Mouse (Mus musculus) hindbrain, embryonic 16.5 days (tissue): ENCODE data around the gene Tns3. TPM values are rescaled to one million over a fixed set of nuclear protein-coding genes. Genes with fewer than 3 reads are reported as not detected.

Source experiments
- ATAC-seq: fragments of 200-750 bp; cut with Nextera tagmentation; 2 replicates; pipeline ENCODE4 v1.8.0; 2017; ENCODE audit warnings: moderate TSS enrichment, moderate library complexity
- H3K27ac ChIP-seq: fragments of 300-500 bp; sonication (generic); 2 replicates; pipeline ENCODE4 v1.5.1; 2014; ENCODE audit warnings: low read depth, mild to moderate bottlenecking, control low read depth, low read length, moderate library complexity
- H3K27me3 ChIP-seq: fragments of 300-500 bp; sonication (generic); replicated peaks from 2 replicates; pipeline ENCODE4 v1.6.1; 2014; ENCODE audit warnings: low read length; ENCODE audit not compliant: control insufficient read depth, insufficient read depth
- H3K36me3 ChIP-seq: fragments of 300-500 bp; sonication (generic); 2 replicates; pipeline ENCODE4 v1.6.1; 2014; ENCODE audit warnings: mild to moderate bottlenecking, low read length, moderate library complexity, mixed read lengths; ENCODE audit not compliant: control insufficient read depth, insufficient read depth
- H3K4me1 ChIP-seq: fragments of 300-500 bp; sonication (generic); 2 replicates; pipeline ENCODE4 v1.6.1; 2014; ENCODE audit warnings: low read depth, low read length; ENCODE audit not compliant: control insufficient read depth, insufficient read depth
- H3K4me2 ChIP-seq: fragments of 300-500 bp; sonication (generic); 2 replicates; pipeline ENCODE4 v1.6.1; 2014; ENCODE audit warnings: mild to moderate bottlenecking, low read length, control low read depth, moderate library complexity
- H3K4me3 ChIP-seq: fragments of 300-500 bp; sonication (generic); 2 replicates; pipeline ENCODE4 v1.5.1; 2014; ENCODE audit warnings: mild to moderate bottlenecking, low read length, control low read depth, moderate library complexity
- H3K9ac ChIP-seq: fragments of 300-500 bp; sonication (generic); 2 replicates; pipeline ENCODE4 v1.6.1; 2014; ENCODE audit warnings: low read depth, mild to moderate bottlenecking, control low read depth, low read length, moderate library complexity
- H3K9me3 ChIP-seq: fragments of 300-500 bp; sonication (generic); 2 replicates; pipeline ENCODE4 v1.6.1; 2014; ENCODE audit warnings: mild to moderate bottlenecking, low read length, moderate library complexity; ENCODE audit not compliant: control insufficient read depth
- WGBS: fragments of 180-500 bp; shearing (Covaris S2); extraction: QIAGEN DNeasy Blood & Tissue Kit; methylation state at CpG from one replicate; pipeline ENCODE4 v1.1.7; 2014; 5-methylcytosine and 5-hydroxymethylcytosine counted together
- polyA plus RNA-seq: library from polyadenylated mRNA; unstranded; fragments of >200 nt; fragmentation: Nextera tagmentation; extraction: Ambion mirVana; gene quantifications from 2 replicates; pipeline ENCODE4 v1.2.1, GENCODE M21; 2015

Gene Tns3
- polyA plus RNA-seq, 1 experiment from 2014 or later, result 7.5 TPM

DNA sequence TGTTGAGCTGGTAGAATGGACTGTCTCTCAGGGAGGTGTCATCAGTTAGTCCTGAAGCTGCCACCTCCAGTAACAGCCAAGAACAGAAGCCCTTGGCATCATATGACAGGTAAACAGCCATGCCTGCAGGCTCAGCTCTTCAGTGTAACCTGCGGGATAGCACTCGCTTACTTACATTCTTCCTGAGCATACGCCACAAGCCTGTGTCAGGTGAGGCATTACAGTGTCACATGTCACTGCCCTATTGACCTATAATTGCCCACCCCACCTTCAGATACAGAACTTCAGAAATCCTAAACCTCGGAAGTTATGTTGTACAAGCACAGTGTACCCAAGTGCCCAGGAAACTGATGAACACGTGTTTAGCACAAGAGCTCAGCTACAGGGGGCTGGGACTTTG is 68.7 kb downstream of the Tns3 start:
- H3K27me3 ChIP-seq, result no peaks in the 10 kb centered on the region
- H3K27ac ChIP-seq, result no peak overlapping the region
- no peak for ATAC-seq
- WGBS, result 94% methylated on average over 5 of the region's 5 CpGs
- no peaks in the 10 kb centered on the region for H3K9me3 ChIP-seq
- H3K4me3 ChIP-seq, result no peak overlapping the region
- H3K9ac ChIP-seq, result no peak overlapping the region
- no peak overlapping the region for H3K4me2 ChIP-seq
- H3K36me3 ChIP-seq, result no peaks in the 10 kb centered on the region
- no peaks in the 10 kb centered on the region for H3K4me1 ChIP-seq

DNA sequence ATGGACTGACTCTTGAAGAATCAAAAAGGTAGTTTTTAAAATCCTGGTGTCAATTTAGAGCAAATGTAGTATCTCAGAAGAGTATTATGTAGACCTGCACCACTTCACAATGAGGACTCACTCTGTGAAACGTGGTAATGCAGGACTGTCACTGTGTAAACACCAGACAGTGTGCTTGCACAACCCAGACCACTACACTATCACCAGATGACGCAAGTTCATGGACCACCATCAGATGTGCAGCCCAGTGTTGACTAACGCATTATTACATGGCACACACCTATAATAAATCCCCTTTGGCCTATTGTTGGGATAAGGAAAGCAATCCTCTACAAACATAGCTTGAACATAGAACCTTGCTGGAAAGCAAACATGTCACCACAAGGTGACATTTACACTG is 71.2 kb downstream of the Tns3 start:
- no peak overlapping the region for H3K4me2 ChIP-seq
- ATAC-seq, result no peak
- no peak overlapping the region for H3K9ac ChIP-seq
- WGBS, result 91% methylated on average over 3 of the region's 3 CpGs
- no peak overlapping the region for H3K27ac ChIP-seq
- H3K4me3 ChIP-seq, result no peak overlapping the region
- H3K9me3 ChIP-seq, result no peaks in the 10 kb centered on the region
- no peaks in the 10 kb centered on the region for H3K27me3 ChIP-seq
- no peaks in the 10 kb centered on the region for H3K4me1 ChIP-seq
- no peaks in the 10 kb centered on the region for H3K36me3 ChIP-seq

DNA sequence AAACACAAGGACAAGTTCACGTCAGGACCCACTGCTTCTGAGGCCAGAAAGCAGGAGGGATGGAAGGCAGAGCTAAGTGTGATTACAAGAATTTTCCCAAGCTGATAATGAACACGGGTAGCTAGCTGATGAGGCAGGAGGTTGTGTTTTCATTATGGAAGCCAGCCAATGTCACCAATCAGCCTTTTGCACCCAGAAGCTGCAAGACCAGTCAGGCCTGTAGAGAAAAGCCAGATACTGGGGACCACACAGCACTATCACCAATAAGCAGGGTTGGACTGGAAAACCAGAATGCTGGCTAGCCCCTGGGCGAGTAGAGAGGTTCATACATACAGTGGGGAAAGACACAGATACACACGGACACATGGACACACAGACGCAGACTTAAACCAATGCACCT is 73.1 kb downstream of the Tns3 start:
- H3K9me3 ChIP-seq, result no peaks in the 10 kb centered on the region
- no peak overlapping the region for H3K4me2 ChIP-seq
- 86% methylated on average over 5 of the region's 5 CpGs for WGBS
- H3K27me3 ChIP-seq, result no peaks in the 10 kb centered on the region
- H3K4me1 ChIP-seq, result no peaks in the 10 kb centered on the region
- no peaks in the 10 kb centered on the region for H3K36me3 ChIP-seq
- H3K9ac ChIP-seq, result no peak overlapping the region
- H3K27ac ChIP-seq, result no peak overlapping the region
- ATAC-seq, result no peak
- H3K4me3 ChIP-seq, result no peak overlapping the region

DNA sequence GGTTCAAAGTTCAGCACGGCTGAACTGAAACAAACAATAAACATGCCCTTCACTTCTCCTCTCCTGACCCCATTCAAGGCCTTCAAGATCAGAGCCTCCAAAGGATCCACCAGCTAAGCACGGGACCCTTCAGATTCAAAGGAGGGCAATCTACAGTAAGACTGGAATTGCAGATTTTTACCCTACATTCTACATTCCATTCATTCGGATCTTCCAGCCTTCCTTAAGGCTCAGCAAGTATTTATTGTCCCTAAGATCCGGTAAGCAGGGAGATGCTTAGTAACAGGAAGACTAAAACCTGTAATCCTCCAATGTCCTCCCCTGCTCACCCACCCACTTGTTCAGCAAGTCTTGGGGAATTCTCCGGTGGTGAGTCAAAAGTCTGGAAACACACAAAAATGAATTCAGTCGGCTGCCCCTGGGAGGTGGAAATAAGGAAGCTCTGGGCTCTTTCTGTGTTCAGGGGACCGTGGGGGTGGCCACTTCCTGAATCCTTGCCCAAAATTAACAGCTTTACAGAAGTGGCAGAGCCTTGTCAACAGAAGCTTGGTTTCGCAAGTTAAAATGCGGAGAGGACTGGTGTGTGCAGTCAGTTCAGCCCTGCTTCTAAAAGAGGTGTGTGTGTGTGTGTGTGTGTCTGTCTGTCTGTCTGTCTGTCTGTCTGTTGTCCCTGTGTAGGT is 75.0 kb downstream of the Tns3 start:
- Histone ChIP-seq H3K4me3 (no peak overlapping the region), H3K36me3 (no peaks in the 10 kb centered on the region), H3K4me1 (no peaks in the 10 kb centered on the region), H3K9ac (no peak overlapping the region), H3K4me2 (no peak overlapping the region), H3K9me3 (no peaks in the 10 kb centered on the region), H3K27ac (no peak overlapping the region), H3K27me3 (no peaks in the 10 kb centered on the region)
- WGBS, result 65% methylated on average over 9 of the region's 9 CpGs
- no peak for ATAC-seq

DNA sequence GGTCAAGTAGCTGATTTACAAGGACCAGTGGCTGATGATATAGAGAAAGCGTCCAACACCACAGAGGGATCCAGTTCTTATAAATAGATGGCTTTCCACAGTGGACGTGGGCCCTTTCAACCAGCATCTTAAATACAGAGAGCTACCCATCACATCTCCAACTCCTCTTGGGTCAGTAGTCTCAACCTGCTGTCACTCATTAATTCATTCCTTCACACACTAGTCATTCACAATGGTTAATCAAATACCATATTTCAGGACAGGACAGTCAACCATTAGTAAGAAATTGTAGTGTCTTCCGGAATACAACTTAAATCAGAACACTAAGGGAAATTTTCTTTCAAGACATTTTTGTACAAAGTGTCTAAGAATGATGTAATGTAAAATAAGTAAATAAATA is 76.4 kb downstream of the Tns3 start:
- no peak overlapping the region for H3K4me3 ChIP-seq
- H3K4me2 ChIP-seq, result no peak overlapping the region
- no peak overlapping the region for H3K27ac ChIP-seq
- H3K4me1 ChIP-seq, result no peaks in the 10 kb centered on the region
- no peak for ATAC-seq
- H3K9me3 ChIP-seq, result no peaks in the 10 kb centered on the region
- 90% methylated on average over 3 of the region's 3 CpGs for WGBS
- no peaks in the 10 kb centered on the region for H3K27me3 ChIP-seq
- no peaks in the 10 kb centered on the region for H3K36me3 ChIP-seq
- H3K9ac ChIP-seq, result no peak overlapping the region

DNA sequence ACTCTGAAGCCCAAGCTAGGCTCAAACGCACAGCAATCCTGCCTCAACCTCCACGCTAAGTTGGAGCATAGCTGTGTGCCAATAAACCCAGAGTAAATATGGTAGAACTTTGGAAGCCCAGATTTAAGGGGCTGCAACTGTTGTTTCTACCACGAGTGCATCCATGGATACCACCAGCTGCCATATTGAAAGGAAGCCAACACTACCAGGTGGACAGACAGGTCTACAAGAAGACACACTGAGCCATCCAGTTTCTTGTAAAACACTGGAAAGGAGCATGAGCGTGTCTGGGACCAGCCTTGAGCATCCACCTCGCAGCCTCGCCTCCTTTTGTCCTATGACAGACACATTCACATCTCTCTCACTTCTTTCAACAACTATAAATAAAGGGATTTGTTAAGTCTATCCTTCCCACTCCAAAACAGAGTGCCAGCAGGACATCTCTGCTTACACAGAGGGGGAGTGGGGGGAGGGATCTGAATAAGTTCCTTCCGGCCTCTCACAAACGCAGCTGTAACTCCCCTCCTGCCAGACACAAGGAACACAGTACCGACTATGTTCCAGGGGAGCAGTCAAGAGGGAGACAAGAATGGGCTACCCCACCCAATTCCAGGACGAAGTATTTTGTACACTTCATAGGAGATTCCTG is 77.2 kb downstream of the Tns3 start:
- peak; percentile 26; the same call in 1 of the 2 replicates for ATAC-seq
- Histone ChIP-seq H3K9ac (no peak overlapping the region), H3K4me3 (no peak overlapping the region), H3K4me1 (no peaks in the 10 kb centered on the region), H3K4me2 (no peak overlapping the region), H3K9me3 (no peaks in the 10 kb centered on the region), H3K36me3 (no peaks in the 10 kb centered on the region), H3K27me3 (no peaks in the 10 kb centered on the region), H3K27ac (no peak overlapping the region)
- 44% methylated on average over 10 of the region's 10 CpGs for WGBS

DNA sequence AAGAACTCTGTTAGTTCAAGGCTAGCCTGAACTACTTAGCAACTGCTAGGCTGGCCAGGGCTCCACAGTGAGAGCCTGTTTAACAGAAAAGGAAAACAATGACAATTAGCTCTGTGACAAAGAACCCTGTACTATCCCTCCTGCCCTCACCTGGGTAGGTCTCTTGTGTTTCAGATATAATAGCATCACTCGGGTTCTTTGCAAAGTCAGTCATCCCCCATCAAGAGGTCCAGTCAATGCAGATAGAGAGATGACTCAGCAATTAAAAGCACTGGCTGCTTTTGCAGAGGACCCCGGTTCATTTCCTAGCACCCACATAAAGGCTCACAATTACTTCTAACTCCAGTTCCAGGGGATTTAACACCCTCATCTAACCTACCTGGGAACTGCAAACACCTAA is 78.0 kb downstream of the Tns3 start:
- no peaks in the 10 kb centered on the region for H3K27me3 ChIP-seq
- H3K9ac ChIP-seq, result no peak overlapping the region
- no peaks in the 10 kb centered on the region for H3K36me3 ChIP-seq
- H3K4me3 ChIP-seq, result no peak overlapping the region
- 80% methylated on average over 2 of the region's 2 CpGs for WGBS
- no peaks in the 10 kb centered on the region for H3K4me1 ChIP-seq
- no peaks in the 10 kb centered on the region for H3K9me3 ChIP-seq
- no peak overlapping the region for H3K4me2 ChIP-seq
- no peak for ATAC-seq
- no peak overlapping the region for H3K27ac ChIP-seq

DNA sequence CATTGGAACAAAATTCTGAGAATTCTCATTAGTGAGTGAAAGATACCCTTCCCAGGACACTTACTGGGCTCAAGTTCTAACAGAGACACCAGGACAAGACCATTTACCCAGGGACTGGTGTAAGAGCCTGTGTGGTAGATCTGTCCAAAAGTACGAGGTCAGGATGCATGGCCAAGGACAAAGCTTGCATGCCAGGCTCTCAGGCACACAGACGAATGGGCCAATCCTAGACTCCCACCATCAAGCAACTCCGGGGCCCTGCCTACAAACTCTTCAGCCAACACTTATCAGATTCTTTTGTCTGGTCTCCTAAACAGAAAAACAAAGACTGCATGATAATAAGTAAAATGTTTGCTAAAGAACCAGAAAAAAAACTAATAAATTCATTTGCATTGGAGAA is 78.6 kb downstream of the Tns3 start:
- ATAC-seq, result no peak
- 77% methylated on average over 3 of the region's 3 CpGs for WGBS
- no peaks in the 10 kb centered on the region for H3K9me3 ChIP-seq

DNA sequence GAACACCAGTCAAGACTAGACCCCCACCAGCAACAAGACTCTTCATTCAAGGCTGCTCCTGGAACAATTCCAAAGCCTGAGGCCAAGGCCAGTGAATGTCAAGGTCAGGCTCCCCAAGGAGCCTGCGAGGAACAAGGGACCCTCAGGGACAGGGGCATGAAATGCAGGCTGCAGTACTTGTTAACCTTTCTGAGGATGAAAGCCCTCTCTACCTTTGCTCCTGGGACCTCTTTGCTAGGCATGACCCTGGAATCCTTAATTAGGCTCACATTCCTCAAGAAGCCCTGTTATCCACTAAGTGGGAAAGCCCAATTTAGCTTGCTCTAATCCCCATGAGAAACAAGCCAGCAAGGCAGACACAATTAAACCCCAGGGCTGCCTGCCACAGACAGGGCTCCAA is 79.4 kb downstream of the Tns3 start:
- no peaks in the 10 kb centered on the region for H3K27me3 ChIP-seq
- no peaks in the 10 kb centered on the region for H3K36me3 ChIP-seq
- no peak overlapping the region for H3K4me2 ChIP-seq
- ATAC-seq, result no peak
- no peaks in the 10 kb centered on the region for H3K9me3 ChIP-seq
- no peaks in the 10 kb centered on the region for H3K4me1 ChIP-seq
- H3K9ac ChIP-seq, result no peak overlapping the region
- no peak overlapping the region for H3K27ac ChIP-seq
- WGBS, result 14% methylated on average over 1 of the region's 1 CpGs
- H3K4me3 ChIP-seq, result no peak overlapping the region

More for the DNA sequence above, 78.6 kb downstream of the Tns3 start:
- no peak overlapping the region for H3K9ac ChIP-seq
- H3K4me3 ChIP-seq, result no peak overlapping the region
- H3K36me3 ChIP-seq, result no peaks in the 10 kb centered on the region
- H3K4me2 ChIP-seq, result no peak overlapping the region
- H3K27ac ChIP-seq, result no peak overlapping the region
- no peaks in the 10 kb centered on the region for H3K27me3 ChIP-seq
- H3K4me1 ChIP-seq, result no peaks in the 10 kb centered on the region
